29 mouse cellular contexts compared by ENCODE assay signal in genomic region chr7:45409497-45410163, GRCm38 (mm10). TPM values are rescaled to one million over a fixed set of nuclear protein-coding genes. Genes with fewer than 3 reads are reported as not detected.
DNase-seq lines count a peak whose midpoint lies in the region; ATAC-seq and TF ChIP-seq lines count a peak whose summit lies in the region.
"Had no signal": no experiment of that assay in that cellular context is flagged by ENCODE, and none has a peak within 500 bp of the region (broad histone marks: within the 10 kb centered on the region; RNA-seq: fewer than 3 reads in every experiment).

No protein-coding gene starts in this region.

- no peaks in the 10 kb centered on the region for H3K36me3 ChIP-seq in forebrain, embryonic 11.5 days (ENCODE audit: control insufficient read depth, insufficient read depth, low read length)
- H3K36me3 ChIP-seq in forebrain, embryonic 15.5 days: no peaks in the 10 kb centered on the region
- no peaks in the 10 kb centered on the region for H3K36me3 ChIP-seq in intestine, postnatal 0 days (ENCODE audit: control insufficient read depth, insufficient read depth)
- H3K36me3 ChIP-seq: embryonic facial prominence, embryonic 13.5 days; embryonic facial prominence, embryonic 15.5 days; forebrain, embryonic 12.5 days had no signal

- no peak overlapping the region for H3K4me2 ChIP-seq in forebrain, embryonic 11.5 days (ENCODE audit: low read depth, low read length, severe bottlenecking)
- H3K4me2 ChIP-seq in forebrain, embryonic 15.5 days (replicated peaks): no peak overlapping the region
- H3K4me2 ChIP-seq in intestine, postnatal 0 days (replicated peaks; ENCODE audit: low read depth): no peak overlapping the region
- H3K4me2 ChIP-seq: embryonic facial prominence, embryonic 13.5 days; embryonic facial prominence, embryonic 15.5 days; forebrain, embryonic 12.5 days had no signal

- peak; percentile 41 for DNase-seq in forebrain, embryonic 11.5 days (ENCODE audit: low spot score)
- peak; percentile 80 for DNase-seq in heart, adult 11 months
- no peak for DNase-seq in heart, postnatal 14 days
- DNase-seq in testis, postnatal 10 days (ENCODE audit: low spot score): peak; percentile 39
- DNase-seq in testis, postnatal 14 days (ENCODE audit: low spot score): no peak
- DNase-seq: adrenal gland, adult 2 months; adrenal gland, postnatal 10 days; adrenal gland, postnatal 25 days; B cell, adult 2 months; cerebellum, adult 11 months; cerebellum, adult 18-20 months; cerebellum, adult 8-10 months; cerebellum, adult 9-11 months; cerebellum, postnatal 36 days; embryo, embryonic 11 days; forebrain, postnatal 0 days had no signal

- 86% methylated on average over 8 of the region's 8 CpGs for WGBS in forebrain, embryonic 11.5 days
- WGBS in forebrain, embryonic 15.5 days: 89% methylated on average over 8 of the region's 8 CpGs
- WGBS in intestine, postnatal 0 days: 88% methylated on average over 8 of the region's 8 CpGs

- H3K9ac ChIP-seq in forebrain, embryonic 11.5 days (ENCODE audit: low read length): no peak overlapping the region
- no peak overlapping the region for H3K9ac ChIP-seq in forebrain, embryonic 15.5 days (replicated peaks)
- no peak overlapping the region for H3K9ac ChIP-seq in intestine, postnatal 0 days (ENCODE audit: low read depth, low read length)
- H3K9ac ChIP-seq: embryonic facial prominence, embryonic 13.5 days; embryonic facial prominence, embryonic 15.5 days; forebrain, embryonic 12.5 days; forebrain, postnatal 0 days had no signal

- ATAC-seq in forebrain, embryonic 11.5 days (replicated peaks; ENCODE audit: low FRiP score): no peak
- ATAC-seq in forebrain, embryonic 15.5 days (replicated peaks): no peak
- ATAC-seq in intestine, postnatal 0 days: no peak
- ATAC-seq: forebrain, embryonic 14.5 days; forebrain, postnatal 0 days had no signal

- intact Hi-C loops in heart, postnatal 14 days (cut with DNase I): no loop called here

- H3K27ac ChIP-seq in forebrain, embryonic 11.5 days (ENCODE audit: low read depth, low read length): no peak overlapping the region
- H3K27ac ChIP-seq in forebrain, embryonic 15.5 days (replicated peaks): no peak overlapping the region
- H3K27ac ChIP-seq in intestine, postnatal 0 days (ENCODE audit: low read depth, low read length): no peak overlapping the region
- H3K27ac ChIP-seq: embryonic facial prominence, embryonic 13.5 days; embryonic facial prominence, embryonic 15.5 days; forebrain, embryonic 12.5 days had no signal

- H3K4me1 ChIP-seq in forebrain, embryonic 11.5 days (replicated peaks; ENCODE audit: control insufficient read depth, insufficient read depth, low read length): peaks cover 13% of the 10 kb centered on the region; the same call in 1 of the 2 replicates
- H3K4me1 ChIP-seq in forebrain, embryonic 15.5 days: peaks cover 25% of the 10 kb centered on the region
- H3K4me1 ChIP-seq in intestine, postnatal 0 days (replicated peaks; ENCODE audit: control insufficient read depth, insufficient read depth, low read length): peaks cover 12% of the 10 kb centered on the region; the same call in 1 of the 2 replicates

- no peaks in the 10 kb centered on the region for H3K9me3 ChIP-seq in forebrain, embryonic 11.5 days (ENCODE audit: control insufficient read depth, low read length)
- H3K9me3 ChIP-seq in forebrain, embryonic 15.5 days: no peaks in the 10 kb centered on the region
- H3K9me3 ChIP-seq in intestine, postnatal 0 days (ENCODE audit: control insufficient read depth): no peaks in the 10 kb centered on the region
- H3K9me3 ChIP-seq: embryonic facial prominence, embryonic 13.5 days; embryonic facial prominence, embryonic 15.5 days; forebrain, embryonic 12.5 days had no signal

- H3K27me3 ChIP-seq in forebrain, embryonic 11.5 days (ENCODE audit: control insufficient read depth, insufficient read depth, low read length): peaks cover 85% of the 10 kb centered on the region
- H3K27me3 ChIP-seq in forebrain, embryonic 15.5 days: peaks cover 97% of the 10 kb centered on the region
- peaks cover 81% of the 10 kb centered on the region for H3K27me3 ChIP-seq in intestine, postnatal 0 days (replicated peaks; ENCODE audit: control insufficient read depth, insufficient read depth, low read length)

- no peak overlapping the region for H3K4me3 ChIP-seq in forebrain, embryonic 11.5 days (ENCODE audit: low read depth, low read length)
- H3K4me3 ChIP-seq in forebrain, embryonic 15.5 days: no peak overlapping the region
- no peak overlapping the region for H3K4me3 ChIP-seq in intestine, postnatal 0 days (ENCODE audit: low read depth, low read length)
- H3K4me3 ChIP-seq: embryonic facial prominence, embryonic 13.5 days; embryonic facial prominence, embryonic 15.5 days; erythroblast, embryonic 14.5 days; forebrain, embryonic 12.5 days had no signal

- TF ChIP-seq CTCF in intestine, postnatal 0 days (IDR thresholded peaks at IDR 0.05; ENCODE audit: low read depth): no peak

RNA-seq across cellular contexts. Expression of gene Ntf5, which starts 3.9 kb away (rescaled TPM):
- polyA plus RNA-seq in forebrain, embryonic 11.5 days (2014; fragmentation: Nextera tagmentation; extraction: Ambion mirVana): 0.33 and 0.67 TPM in 2 replicates
- not detected in 2 replicates for polyA plus RNA-seq in forebrain, embryonic 15.5 days (2015; fragmentation: Nextera tagmentation; extraction: Ambion mirVana)
- total RNA-seq in heart, postnatal 14 days (2021): under 1 TPM in 1 of 2 experiments, not detected in 1; 0.14 TPM
- 2.0 TPM in 2 replicates for polyA plus RNA-seq in intestine, postnatal 0 days (2015; fragmentation: Nextera tagmentation; extraction: Ambion mirVana)
- total RNA-seq: adrenal gland, adult 2 months; adrenal gland, postnatal 25 days; common myeloid progenitor, adult 5-6 weeks had no signal
- polyA plus RNA-seq: adrenal gland, adult 2 months; erythroblast, embryonic 14.5 days; forebrain, embryonic 14.5 days had no signal

RNA-seq across cellular contexts. Expression of gene Kcna7, which starts 4.2 kb away (rescaled TPM):
- polyA plus RNA-seq in forebrain, embryonic 11.5 days (2014; fragmentation: Nextera tagmentation; extraction: Ambion mirVana): not detected in 2 replicates
- not detected in 2 replicates for polyA plus RNA-seq in forebrain, embryonic 15.5 days (2015; fragmentation: Nextera tagmentation; extraction: Ambion mirVana)
- 1 to 10 TPM; 1.5 to 1.7 TPM for total RNA-seq in heart, postnatal 14 days (2021)
- polyA plus RNA-seq in intestine, postnatal 0 days (2015; fragmentation: Nextera tagmentation; extraction: Ambion mirVana): 0.07 and 0.08 TPM in 2 replicates
- total RNA-seq: adrenal gland, adult 2 months; adrenal gland, postnatal 25 days; common myeloid progenitor, adult 5-6 weeks; MEL had no signal
- polyA plus RNA-seq: adrenal gland, adult 2 months; brain, embryonic 14.5 days; embryonic facial prominence, embryonic 11.5 days; embryonic facial prominence, embryonic 13.5 days; erythroblast, embryonic 14.5 days; forebrain, embryonic 12.5 days; forebrain, embryonic 14.5 days; forebrain, postnatal 0 days had no signal

RNA-seq across cellular contexts. Expression of gene Lhb, which starts 11.0 kb away (rescaled TPM):
- polyA plus RNA-seq in forebrain, embryonic 11.5 days (2014; fragmentation: Nextera tagmentation; extraction: Ambion mirVana): not detected in 2 replicates
- 0.68 and 1.4 TPM in 2 replicates for polyA plus RNA-seq in forebrain, embryonic 15.5 days (2015; fragmentation: Nextera tagmentation; extraction: Ambion mirVana)
- total RNA-seq in heart, postnatal 14 days (2021): not detected
- polyA plus RNA-seq in intestine, postnatal 0 days (2015; fragmentation: Nextera tagmentation; extraction: Ambion mirVana): not detected in 2 replicates
- total RNA-seq: adrenal gland, adult 2 months; adrenal gland, postnatal 10 days; adrenal gland, postnatal 25 days; adrenal gland, postnatal 4 days; common myeloid progenitor, adult 5-6 weeks; ES-E14 had no signal
- polyA plus RNA-seq: adrenal gland, adult 2 months; embryonic facial prominence, embryonic 11.5 days; erythroblast, embryonic 14.5 days had no signal

RNA-seq across cellular contexts. Expression of gene Snrnp70, which starts 14.1 kb away (rescaled TPM):
- polyA plus RNA-seq in forebrain, embryonic 11.5 days (2014; fragmentation: Nextera tagmentation; extraction: Ambion mirVana): 79.8 and 87.9 TPM in 2 replicates
- 220 and 231 TPM in 2 replicates for polyA plus RNA-seq in forebrain, embryonic 15.5 days (2015; fragmentation: Nextera tagmentation; extraction: Ambion mirVana)
- total RNA-seq in heart, postnatal 14 days (2021): 100 to 1,000 TPM; 126 to 138 TPM
- polyA plus RNA-seq in intestine, postnatal 0 days (2015; fragmentation: Nextera tagmentation; extraction: Ambion mirVana): 81.3 and 85.5 TPM in 2 replicates

RNA-seq across cellular contexts. Expression of gene Gys1, which starts 25.0 kb away (rescaled TPM):
- 37.0 and 37.6 TPM in 2 replicates for polyA plus RNA-seq in forebrain, embryonic 11.5 days (2014; fragmentation: Nextera tagmentation; extraction: Ambion mirVana)
- 19.4 and 19.6 TPM in 2 replicates for polyA plus RNA-seq in forebrain, embryonic 15.5 days (2015; fragmentation: Nextera tagmentation; extraction: Ambion mirVana)
- 10 to 100 TPM; 86.1 to 90.2 TPM for total RNA-seq in heart, postnatal 14 days (2021)
- 10.4 and 10.6 TPM in 2 replicates for polyA plus RNA-seq in intestine, postnatal 0 days (2015; fragmentation: Nextera tagmentation; extraction: Ambion mirVana)

Comparison
In these comparisons a context has a peak if more than half of its experiments do, and no peak if none do; other contexts are left out.
1. DNase-seq: peak in forebrain, embryonic 11.5 days (single experiment), heart, adult 11 months (single experiment) and testis, postnatal 10 days (single experiment); none in heart, postnatal 14 days (0 of 2) and testis, postnatal 14 days (single experiment).